Mouse (Mus musculus): ENCODE data around the gene Degs2. TPM values are rescaled to one million over a fixed set of nuclear protein-coding genes. Genes with fewer than 3 reads are reported as not detected.

The Degs2 gene
- polyA plus RNA-seq, 1 experiment from 2014 or later = 35.2 TPM

DNA sequence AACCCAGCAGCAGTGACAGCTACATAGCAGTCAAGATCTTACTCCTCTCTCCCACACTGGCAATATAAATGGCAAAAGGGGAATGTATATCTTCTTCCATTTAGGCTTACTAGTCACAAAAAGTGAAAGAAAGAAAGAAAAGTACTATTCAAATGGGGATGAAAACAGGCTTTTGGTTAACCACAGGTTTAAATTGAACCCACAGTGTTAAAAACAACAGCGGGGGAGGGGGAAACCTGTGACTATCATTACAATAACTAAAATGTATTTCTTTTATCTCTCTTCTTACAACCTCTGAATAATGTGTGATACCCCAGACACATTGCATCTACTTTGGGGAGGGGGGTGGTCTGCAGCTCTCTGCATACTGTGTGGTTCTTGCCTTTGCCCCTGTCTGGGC lies 55.9 kb downstream of the Degs2 start:
- no peak for ATAC-seq (ENCODE audit: insufficient read depth, low FRiP score, low read depth)

GRCm38 (mm10) chr12:108642019-108642418 lies 60.1 kb downstream of the Degs2 start:
- WGBS = 80% methylated on average over 3 of the region's 3 CpGs
- Histone ChIP-seq H3K27ac (no peak overlapping the region), H3K4me3 (replicated peaks) (no peak overlapping the region), H3K27me3 (replicated peaks) (no peaks in the 10 kb centered on the region), H3K9ac (no peak overlapping the region), H3K4me2 (no peak overlapping the region), H3K36me3 (no peaks in the 10 kb centered on the region), H3K9me3 (no peaks in the 10 kb centered on the region), H3K4me1 (no peaks in the 10 kb centered on the region)
- no peak for ATAC-seq (ENCODE audit: insufficient read depth, low FRiP score, low read depth)

More for the DNA sequence above, 55.9 kb downstream of the Degs2 start:
- WGBS = 94% methylated on average over 1 of the region's 1 CpGs
- no peak overlapping the region for H3K4me2 ChIP-seq
- no peaks in the 10 kb centered on the region for H3K4me1 ChIP-seq
- H3K9ac ChIP-seq = no peak overlapping the region
- no peak overlapping the region for H3K4me3 ChIP-seq (replicated peaks)
- H3K27me3 ChIP-seq (replicated peaks) = no peaks in the 10 kb centered on the region
- peaks cover 23% of the 10 kb centered on the region for H3K36me3 ChIP-seq
- H3K9me3 ChIP-seq = no peaks in the 10 kb centered on the region
- H3K27ac ChIP-seq = no peak overlapping the region

GRCm38 (mm10) chr12:108639126-108639525 lies 63.0 kb downstream of the Degs2 start:
- WGBS = 74% methylated on average over 3 of the region's 3 CpGs
- H3K27me3 ChIP-seq (replicated peaks) = no peaks in the 10 kb centered on the region
- H3K9me3 ChIP-seq = no peaks in the 10 kb centered on the region
- no peak overlapping the region for H3K4me2 ChIP-seq
- ATAC-seq (ENCODE audit: insufficient read depth, low FRiP score, low read depth) = no peak
- no peak overlapping the region for H3K27ac ChIP-seq
- H3K36me3 ChIP-seq = no peaks in the 10 kb centered on the region
- no peak overlapping the region for H3K9ac ChIP-seq
- no peaks in the 10 kb centered on the region for H3K4me1 ChIP-seq
- H3K4me3 ChIP-seq (replicated peaks) = no peak overlapping the region

- Histone ChIP-seq H3K4me3 (replicated peaks) (no peak overlapping the region), H3K9me3 (no peaks in the 10 kb centered on the region), H3K4me1 (no peaks in the 10 kb centered on the region), H3K9ac (no peak overlapping the region), H3K27ac (no peak overlapping the region), H3K27me3 (replicated peaks) (no peaks in the 10 kb centered on the region), H3K36me3 (no peaks in the 10 kb centered on the region), H3K4me2 (no peak overlapping the region)
- 64% methylated on average over 5 of the region's 5 CpGs for WGBS
- no peak for ATAC-seq (ENCODE audit: insufficient read depth, low FRiP score, low read depth)
Observed at GRCm38 (mm10) chr12:108637440-108637839, 64.7 kb downstream of the Degs2 start.

DNA sequence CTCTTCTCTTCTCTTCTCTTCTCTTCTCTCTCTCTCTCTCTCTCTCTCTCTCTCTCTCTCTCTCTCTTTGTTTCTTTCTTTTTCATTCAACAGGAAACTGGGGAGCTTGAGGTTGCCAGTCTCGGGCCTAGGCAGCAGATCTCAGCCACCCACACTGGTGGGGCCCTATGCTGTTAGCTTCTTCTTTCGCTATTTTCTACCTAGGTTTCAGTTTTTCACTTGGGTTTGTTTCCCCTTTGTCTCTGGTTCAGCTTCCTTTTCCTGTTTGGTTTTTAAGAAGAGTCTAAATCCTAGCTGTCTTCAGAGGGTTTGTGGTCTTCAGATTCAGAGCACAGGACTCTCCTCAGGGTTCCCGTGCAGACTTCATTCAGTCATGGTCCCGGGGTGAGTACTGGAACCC lies 66.6 kb downstream of the Degs2 start:
- ATAC-seq (ENCODE audit: insufficient read depth, low FRiP score, low read depth) = no peak
- no peak overlapping the region for H3K9ac ChIP-seq
- H3K4me1 ChIP-seq = 0 out of 2 replicates have a peak, but pooled peaks cover 8% of the 10 kb centered on the region
- H3K9me3 ChIP-seq = no peaks in the 10 kb centered on the region
- H3K4me2 ChIP-seq = no peak overlapping the region
- no peaks in the 10 kb centered on the region for H3K27me3 ChIP-seq (replicated peaks)
- no peak overlapping the region for H3K27ac ChIP-seq
- no peaks in the 10 kb centered on the region for H3K36me3 ChIP-seq
- H3K4me3 ChIP-seq (replicated peaks) = no peak overlapping the region
- WGBS = 80% methylated on average over 4 of the region's 4 CpGs

- Histone ChIP-seq H3K27me3 (replicated peaks) (no peaks in the 10 kb centered on the region), H3K4me1 (0 out of 2 replicates have a peak, but pooled peaks cover 8% of the 10 kb centered on the region), H3K9ac (no peak overlapping the region), H3K36me3 (no peaks in the 10 kb centered on the region), H3K4me2 (no peak overlapping the region), H3K4me3 (replicated peaks) (no peak overlapping the region), H3K27ac (no peak overlapping the region), H3K9me3 (no peaks in the 10 kb centered on the region)
- ATAC-seq (ENCODE audit: insufficient read depth, low FRiP score, low read depth) = no peak
- 88% methylated on average over 1 of the region's 1 CpGs for WGBS
Observed at GRCm38 (mm10) chr12:108634031-108634430, 68.1 kb downstream of the Degs2 start.

- no peaks in the 10 kb centered on the region for H3K27me3 ChIP-seq (replicated peaks)
- H3K4me3 ChIP-seq (replicated peaks) = no peak overlapping the region
- no peak overlapping the region for H3K27ac ChIP-seq
- no peak overlapping the region for H3K9ac ChIP-seq
- H3K4me1 ChIP-seq = peaks cover 10% of the 10 kb centered on the region; the same call in 1 of the 2 replicates
- H3K36me3 ChIP-seq = no peaks in the 10 kb centered on the region
- no peaks in the 10 kb centered on the region for H3K9me3 ChIP-seq
- no peak overlapping the region for H3K4me2 ChIP-seq
- no peak for ATAC-seq (ENCODE audit: insufficient read depth, low FRiP score, low read depth)
Observed at GRCm38 (mm10) chr12:108632501-108632900, 69.6 kb downstream of the Degs2 start.

DNA sequence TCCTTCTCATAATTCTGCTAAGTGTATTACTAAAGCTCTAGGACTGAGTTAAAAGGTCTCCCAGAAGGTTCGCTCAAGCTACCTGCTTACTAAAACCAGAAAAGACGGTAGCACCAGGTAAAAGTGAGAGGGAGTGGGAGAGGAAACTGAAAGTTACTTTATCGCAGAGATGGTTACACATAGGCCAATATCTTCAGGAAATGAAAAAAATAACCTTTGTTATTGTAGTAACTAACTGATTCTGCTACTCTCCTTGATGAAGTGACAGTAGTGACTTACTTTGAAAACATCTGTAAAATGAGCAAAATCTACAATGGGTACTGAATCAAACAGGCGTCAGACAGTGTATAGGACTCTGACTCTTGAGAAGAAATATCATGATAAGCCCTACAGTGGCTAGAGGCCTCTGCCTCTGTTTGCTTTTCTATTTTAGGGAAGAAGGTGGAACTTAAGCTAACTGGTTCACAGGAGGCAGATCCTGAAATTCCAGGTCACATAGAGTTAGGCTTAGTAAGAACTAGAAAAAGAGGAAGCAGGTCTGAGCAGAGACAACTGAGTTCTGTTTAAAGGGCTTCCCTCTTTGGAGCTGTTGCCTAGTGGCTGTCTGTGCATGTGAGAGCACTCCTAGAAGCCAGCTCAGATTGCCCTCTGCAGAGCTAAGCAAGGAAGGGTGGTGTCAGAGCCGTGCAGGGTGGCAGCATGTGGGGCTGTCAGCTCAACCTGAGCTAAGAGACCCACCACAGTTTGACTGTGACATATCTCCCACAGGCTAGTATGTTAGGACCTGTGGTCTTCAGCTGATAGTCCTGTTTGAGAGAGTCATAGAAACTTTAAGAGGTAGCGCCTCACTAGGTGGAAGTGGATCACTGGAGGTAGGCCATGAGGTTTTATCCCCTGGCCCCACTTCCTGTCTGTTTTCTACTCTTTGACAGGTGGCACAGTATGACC lies 71.1 kb downstream of the Degs2 start:
- H3K27me3 ChIP-seq (replicated peaks) = no peaks in the 10 kb centered on the region
- no peak overlapping the region for H3K9ac ChIP-seq
- 67% methylated on average over 6 of the region's 6 CpGs for WGBS
- H3K27ac ChIP-seq = peak overlapping the region; percentile 76
- no peak overlapping the region for H3K4me3 ChIP-seq (replicated peaks)
- ATAC-seq (ENCODE audit: insufficient read depth, low FRiP score, low read depth) = peak; percentile 62; the same call in 1 of the 2 replicates
- peaks cover 15% of the 10 kb centered on the region; the same call in 1 of the 2 replicates for H3K4me1 ChIP-seq
- no peaks in the 10 kb centered on the region for H3K36me3 ChIP-seq
- H3K4me2 ChIP-seq = no peak overlapping the region
- H3K9me3 ChIP-seq = no peaks in the 10 kb centered on the region

- Histone ChIP-seq H3K4me1 (peaks cover 25% of the 10 kb centered on the region; the same call in 1 of the 2 replicates), H3K36me3 (no peaks in the 10 kb centered on the region), H3K9me3 (no peaks in the 10 kb centered on the region), H3K9ac (no peak overlapping the region), H3K27me3 (replicated peaks) (no peaks in the 10 kb centered on the region), H3K27ac (no peak overlapping the region), H3K4me3 (replicated peaks) (no peak overlapping the region), H3K4me2 (no peak overlapping the region)
- WGBS = 87% methylated on average over 1 of the region's 1 CpGs
- no peak for ATAC-seq (ENCODE audit: insufficient read depth, low FRiP score, low read depth)
Observed at GRCm38 (mm10) chr12:108629556-108629955, 72.6 kb downstream of the Degs2 start.

MicroRNA genes within 50 kb of the gene (microRNA counts, 519-probe panel; counts per million panel counts)
- microRNA mmu-miR-342-3p (3,326 counts per million, percentile 84 among the panel's probes with 10 or more counts), microRNA mmu-miR-342-5p (677 counts per million, percentile 2 among the panel's probes with 10 or more counts)

Small RNA genes within 50 kb of the gene (microRNA-seq; reads per million reads assigned to microRNA genes)
- gene Gm23872 (not detected), gene Mir342 (4,865 reads per million, percentile 89 among the genes with 10 or more reads in this experiment)

Other genes starting within 250 kb of the Degs2 start
- gene Evl, start 147.6 kb downstream of the Degs2 start, polyA plus RNA-seq (2015; fragmentation: Nextera tagmentation; extraction: Ambion mirVana) = 48.3 and 59.1 TPM in 2 replicates
- gene Yy1, start 90.7 kb upstream of the Degs2 start, polyA plus RNA-seq (2015; fragmentation: Nextera tagmentation; extraction: Ambion mirVana) = 17.0 and 17.9 TPM in 2 replicates
- gene Slc25a29, start 133.6 kb upstream of the Degs2 start, polyA plus RNA-seq (2015; fragmentation: Nextera tagmentation; extraction: Ambion mirVana) = 7.2 and 8.3 TPM in 2 replicates
- 8.9 and 9.8 TPM in 2 replicates for gene Slc25a47, start 133.7 kb upstream of the Degs2 start, polyA plus RNA-seq (2015; fragmentation: Nextera tagmentation; extraction: Ambion mirVana)
- gene Wdr25, start 191.3 kb upstream of the Degs2 start, polyA plus RNA-seq (2015; fragmentation: Nextera tagmentation; extraction: Ambion mirVana) = 8.3 and 9.6 TPM in 2 replicates
- 91.1 and 96.6 TPM in 2 replicates for gene Wars, start 191.9 kb upstream of the Degs2 start, polyA plus RNA-seq (2015; fragmentation: Nextera tagmentation; extraction: Ambion mirVana)

Data from stomach, embryonic 15.5 days (tissue).